Mouse (Mus musculus): ENCODE data around the gene Rarres2.
"Not testable (repeated sequence)": the region's sequence is repeated elsewhere in the genome, so short reads cannot be mapped to it uniquely, and the experiment has no call there.

Gene Rarres2

DNA sequence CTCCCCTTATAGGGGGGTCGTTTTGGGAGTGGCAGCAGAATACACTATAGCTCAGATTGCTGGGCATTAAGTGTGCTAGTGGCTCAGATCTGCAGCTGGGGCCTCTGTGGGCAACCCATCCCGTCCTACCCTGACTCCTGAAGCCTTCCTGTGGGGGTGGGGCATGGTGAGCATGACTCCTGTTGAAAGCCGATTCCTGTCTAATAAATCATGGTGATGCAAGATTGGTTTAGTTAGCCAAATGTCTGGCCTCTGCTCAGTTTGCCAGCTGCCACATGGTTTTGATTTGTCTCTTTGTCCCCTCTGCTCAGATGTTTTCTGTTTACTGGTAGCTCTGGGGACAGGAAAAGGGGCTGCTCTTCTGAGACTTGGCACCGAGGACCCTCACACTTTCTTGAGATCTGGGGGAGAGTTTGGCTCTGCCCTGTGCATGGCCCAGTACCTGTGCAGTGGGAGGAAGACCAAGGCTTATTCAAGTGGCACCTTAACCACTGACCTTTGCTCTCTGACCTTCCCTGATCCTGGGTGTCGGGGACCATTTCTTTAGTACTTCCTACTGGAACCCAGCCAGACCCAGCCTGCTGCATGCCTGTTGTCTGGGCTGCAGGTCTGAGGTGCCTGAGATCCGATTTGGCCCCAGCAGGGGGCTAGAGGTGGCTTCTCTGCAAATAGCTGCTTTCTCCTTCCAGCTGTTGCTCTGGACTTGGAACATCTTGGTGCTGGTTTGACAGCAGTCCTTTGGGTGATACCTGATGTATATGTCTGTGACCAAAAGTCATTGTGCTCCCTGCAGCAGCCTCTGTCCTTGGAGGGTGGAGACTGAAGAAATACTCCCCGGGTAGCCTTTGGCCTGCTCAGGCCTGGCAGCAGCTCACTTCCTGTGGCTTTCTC is 30.8 kb downstream of the Rarres2 start:
- DNase-seq (ENCODE audit: low read depth, low spot score), result no peak

DNA sequence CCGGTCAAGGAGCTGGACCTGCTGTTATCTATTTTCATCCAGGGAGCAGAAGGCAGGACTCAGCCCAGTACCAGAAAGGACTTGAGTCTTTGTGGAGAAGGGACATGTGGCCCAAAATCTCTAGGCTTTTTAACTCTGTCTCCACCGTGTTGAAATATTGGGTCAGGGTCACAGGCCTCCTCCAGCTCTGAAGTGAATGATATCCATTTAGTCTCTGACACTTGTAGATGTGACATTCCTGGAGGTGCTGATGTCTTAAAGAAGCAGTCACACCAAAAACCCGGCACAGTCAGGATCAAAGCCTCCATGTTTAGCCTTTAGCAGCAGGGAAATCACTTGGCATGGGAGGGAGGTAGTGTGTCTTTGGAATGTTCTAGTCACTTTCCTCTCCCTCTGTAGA is 31.9 kb downstream of the Rarres2 start:
- no peak for DNase-seq (ENCODE audit: low read depth, low spot score)

DNA sequence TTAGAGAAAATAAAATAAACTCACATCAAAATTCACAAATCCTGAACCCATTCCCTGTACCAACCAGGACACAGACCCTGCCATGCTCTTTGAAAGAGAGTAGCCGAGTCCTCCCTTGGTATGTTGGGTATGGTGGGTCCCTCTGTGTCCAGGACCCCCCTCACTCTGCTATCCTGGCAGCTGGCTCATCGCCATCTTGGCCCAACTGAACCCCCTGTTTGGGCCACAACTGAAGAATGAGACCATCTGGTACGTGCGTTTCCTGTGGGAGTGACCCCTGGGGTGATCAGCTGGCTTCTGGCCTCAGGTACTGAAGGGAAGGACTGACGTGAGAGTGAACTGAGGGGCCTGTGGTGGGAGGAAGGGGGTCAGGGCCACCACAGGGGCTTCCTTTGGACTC is 32.7 kb downstream of the Rarres2 start:
- DNase-seq (ENCODE audit: low read depth, low spot score), result no peak

DNA sequence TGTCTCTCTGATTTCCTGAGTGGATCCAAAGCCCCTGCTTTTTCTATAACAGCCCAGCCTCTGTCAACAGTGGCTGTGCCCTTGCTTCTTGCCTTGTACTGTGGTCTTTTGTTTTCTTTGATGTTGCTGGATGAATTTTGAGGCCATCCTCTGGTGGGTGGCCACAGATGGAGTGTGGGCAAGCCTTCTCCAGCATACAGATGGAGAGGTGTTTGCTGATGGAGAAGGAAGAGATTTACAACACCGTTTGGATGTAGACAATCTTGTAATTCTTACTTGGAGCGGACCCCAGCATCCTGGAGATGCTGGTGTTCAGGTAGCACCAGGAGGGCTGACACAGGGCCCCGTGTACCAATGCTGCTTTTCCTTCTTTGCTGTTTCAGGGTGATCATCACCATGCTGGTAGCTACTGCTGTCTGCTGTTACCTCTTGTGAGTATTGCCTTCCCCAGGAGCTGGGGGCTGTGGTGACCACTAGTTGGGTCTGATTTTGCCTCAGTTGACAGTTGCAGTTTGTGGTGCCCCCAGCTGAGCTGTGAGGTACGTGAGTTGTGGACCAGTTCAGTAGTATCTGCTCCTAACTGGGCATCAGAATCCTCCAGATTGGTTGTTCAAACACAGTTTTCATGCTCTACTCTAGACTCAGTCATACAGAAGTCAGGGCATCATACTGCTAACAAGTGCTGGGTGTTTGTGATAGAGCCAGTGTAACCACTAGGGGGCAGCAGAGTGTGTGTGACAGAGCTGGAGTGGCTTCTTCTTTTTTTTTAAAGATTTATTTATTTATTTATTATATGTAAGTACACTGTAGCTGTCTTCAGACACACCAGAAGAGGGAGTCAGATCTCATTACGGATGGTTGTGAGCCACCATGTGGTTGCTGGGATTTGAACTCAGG is 33.5 kb downstream of the Rarres2 start:
- DNase-seq (ENCODE audit: low read depth, low spot score), result peak; percentile 83

DNA sequence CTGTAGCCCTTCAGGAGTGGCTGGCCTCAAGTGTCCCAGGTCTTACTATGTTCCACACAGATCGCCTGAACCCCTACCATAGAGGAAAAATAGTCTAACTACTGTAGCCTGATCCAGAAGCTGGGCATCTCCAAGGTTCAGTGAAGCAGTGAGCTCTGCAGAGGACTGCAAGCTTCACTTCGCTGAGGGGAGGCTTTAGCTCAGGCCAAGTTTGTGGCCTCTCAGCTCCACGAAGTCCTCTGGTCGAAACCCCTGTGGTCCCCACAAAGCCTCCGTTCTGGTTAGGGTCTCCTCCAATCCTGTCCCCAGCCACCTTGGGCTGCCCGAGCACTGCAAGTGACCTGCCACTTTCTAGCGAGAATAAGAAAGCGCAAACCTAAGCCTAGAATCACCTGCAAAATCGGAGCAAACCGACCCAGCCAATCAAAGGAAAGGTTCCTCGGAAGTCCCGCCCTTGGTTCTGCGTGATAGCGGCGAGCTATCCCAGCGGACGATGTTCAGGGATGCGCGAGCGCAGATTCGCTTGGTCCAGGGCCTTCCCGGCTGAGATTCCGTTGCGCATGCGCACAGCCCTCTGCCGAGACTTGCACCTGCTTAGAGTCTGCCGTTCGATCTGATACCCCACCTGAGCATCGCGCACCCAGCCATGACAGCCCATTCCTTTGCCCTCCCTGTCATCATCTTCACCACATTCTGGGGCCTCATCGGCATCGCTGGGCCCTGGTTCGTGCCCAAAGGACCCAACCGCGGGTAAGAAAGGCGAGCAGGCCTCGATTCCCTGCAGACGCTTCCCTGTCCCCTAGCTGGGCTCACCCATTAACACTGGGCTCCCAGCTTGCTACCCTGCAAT is 35.3 kb downstream of the Rarres2 start, which contains the start of gene Atp6v0e2:
Gene Atp6v0e2, plus strand, starts transcription at position 511 of the 850 bp plus-strand sequence.
- peak; percentile 95 for DNase-seq (ENCODE audit: low read depth, low spot score)

DNA sequence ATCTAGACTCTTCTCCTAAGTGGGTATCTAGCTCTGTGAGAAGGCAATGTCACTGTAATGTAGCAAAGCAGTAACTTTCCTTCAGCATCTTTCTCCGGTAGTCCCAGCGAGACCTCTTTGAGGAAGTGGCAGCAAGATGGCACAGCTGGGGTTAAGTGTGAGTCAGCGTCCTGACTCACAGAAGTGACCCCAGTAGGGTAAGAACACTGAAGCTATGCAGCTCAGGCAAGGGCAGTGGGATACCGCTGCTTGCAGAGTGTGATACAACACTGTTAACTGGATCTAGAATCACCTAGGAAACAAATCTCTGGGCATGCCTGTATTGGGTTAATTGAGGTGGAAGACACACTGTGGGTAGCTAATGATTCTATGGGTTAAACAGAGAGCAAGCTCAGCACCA is 36.5 kb downstream of the Rarres2 start:
- DNase-seq (ENCODE audit: low read depth, low spot score), result no peak

DNA sequence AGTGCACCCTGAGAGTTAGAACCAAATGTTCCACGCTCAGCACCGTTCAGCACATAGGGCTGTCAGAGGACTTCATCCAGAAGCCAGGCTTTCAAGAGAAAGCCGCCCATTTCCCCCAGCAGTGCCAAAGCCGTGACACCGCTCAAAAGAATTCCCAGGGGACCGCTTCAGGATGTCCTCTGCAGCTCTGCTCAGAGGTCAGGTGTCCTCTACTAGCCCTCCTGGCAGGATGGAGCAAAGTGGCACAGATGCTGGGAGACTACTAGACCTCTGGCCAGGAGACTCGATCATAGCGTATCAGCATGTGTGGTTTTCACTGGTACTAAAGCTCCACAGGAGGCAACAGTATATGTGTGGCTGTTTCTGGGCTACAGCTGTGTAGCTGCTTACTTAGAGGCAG is 37.7 kb downstream of the Rarres2 start:
- no peak for DNase-seq (ENCODE audit: low read depth, low spot score)

DNA sequence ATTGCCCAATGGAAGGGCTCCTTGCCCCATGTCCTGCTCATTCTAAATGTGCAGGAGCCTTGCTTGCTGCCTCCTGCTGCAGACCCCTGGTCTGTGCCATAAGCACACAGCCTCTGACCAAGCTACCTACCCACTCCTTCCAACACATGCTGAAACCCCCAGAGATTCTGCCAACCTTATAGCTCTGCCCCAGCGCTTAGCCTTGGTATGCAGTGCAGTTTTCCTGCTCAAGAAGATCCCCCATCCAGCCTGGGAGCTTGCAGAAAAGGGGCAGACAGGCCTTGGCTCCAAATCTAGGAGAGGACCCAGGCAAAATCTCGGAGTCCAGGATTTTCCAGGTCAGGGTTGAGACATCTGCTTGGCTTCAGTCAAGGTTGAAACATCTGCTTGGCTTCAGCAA is 39.1 kb downstream of the Rarres2 start:
- DNase-seq (ENCODE audit: low read depth, low spot score), result no peak

DNA sequence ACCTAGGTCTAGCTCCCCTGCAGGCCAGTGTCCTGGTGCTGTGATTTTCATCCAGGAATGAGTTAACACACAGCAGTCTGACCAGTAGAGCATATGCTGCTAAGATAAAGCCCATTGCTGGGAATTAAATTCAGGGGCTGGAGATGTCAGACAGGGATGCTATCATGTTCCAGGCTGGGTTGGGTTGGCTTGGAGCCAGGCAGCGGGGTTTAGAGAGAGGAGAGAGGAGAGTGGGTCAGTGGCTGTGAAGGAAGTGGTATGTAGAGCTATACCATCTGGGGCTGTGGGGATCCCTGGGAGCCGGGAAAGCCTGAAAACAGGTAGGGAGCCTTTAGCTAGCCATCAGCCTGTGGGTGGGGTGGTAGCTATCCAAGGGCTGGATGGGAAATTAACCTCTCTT is 41.7 kb downstream of the Rarres2 start:
- DNase-seq (ENCODE audit: low read depth, low spot score), result no peak

DNA sequence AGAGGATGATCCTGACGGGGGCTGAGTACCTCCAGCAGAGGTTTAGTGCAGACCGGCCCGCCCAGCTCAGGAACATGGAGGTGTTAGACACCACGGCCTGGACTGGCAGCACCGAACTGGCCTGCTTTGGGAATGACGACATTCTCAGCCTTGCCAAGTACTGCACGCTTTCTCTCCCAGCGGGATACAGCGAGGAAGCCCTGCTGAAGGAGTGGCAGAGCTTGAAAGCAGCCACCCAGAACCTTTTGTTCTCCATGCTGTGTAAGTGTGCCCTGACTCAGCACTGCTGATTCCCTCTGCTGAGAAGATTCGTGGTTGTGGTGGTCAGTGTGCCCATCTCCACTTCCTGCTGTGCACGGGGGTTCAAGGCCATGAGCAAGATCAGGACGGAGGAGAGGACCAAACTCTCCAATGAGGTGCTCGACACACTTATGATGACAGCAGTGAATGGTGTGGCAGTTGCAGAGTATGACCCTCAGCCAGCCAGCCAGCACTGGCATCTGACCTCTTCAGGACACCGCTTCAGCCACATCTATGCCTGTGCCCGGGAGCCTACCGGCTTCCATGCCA is 42.6 kb downstream of the Rarres2 start:
- DNase-seq (ENCODE audit: low read depth, low spot score), result peak; percentile 38

DNA sequence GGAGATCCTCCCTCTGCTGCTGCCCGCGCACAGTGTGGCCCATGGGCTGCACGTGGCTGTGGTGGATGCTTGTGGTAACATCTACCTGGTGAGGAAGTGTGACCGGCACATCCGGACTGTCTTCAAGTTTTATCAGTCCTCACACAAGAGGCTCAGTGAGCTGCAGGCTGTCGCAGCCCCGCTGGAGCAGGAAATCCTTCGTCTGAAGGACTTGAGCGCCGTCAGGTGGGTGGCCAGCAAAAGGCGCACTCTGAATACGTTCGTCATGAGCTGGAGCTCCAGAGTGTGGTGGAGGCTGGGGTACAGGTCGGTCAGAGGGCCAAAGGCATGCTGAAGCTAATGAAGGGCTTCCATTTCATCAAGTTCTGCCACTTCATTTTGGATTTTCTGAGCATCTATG is 43.3 kb downstream of the Rarres2 start:
- DNase-seq (ENCODE audit: low read depth, low spot score), result peak; percentile 42

DNA sequence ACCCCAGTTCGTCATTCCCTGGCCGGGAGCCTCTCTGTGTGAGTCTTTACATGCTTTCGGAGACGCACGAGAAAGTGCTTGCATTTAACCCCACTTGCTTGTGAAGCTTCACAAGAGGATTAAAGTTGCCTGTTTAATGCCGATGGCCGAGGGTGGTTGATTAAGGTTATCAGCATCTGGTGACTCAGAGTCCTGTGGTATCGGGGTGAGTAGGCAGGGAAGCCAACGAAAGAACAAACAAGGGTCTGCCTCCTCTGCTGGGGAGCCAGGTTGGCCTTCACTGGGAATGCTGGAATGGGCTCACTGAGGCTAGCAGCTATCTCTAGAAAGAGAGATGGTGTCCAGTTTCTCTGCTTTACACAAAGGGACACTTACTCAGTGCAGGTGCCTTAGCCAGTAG is 44.7 kb downstream of the Rarres2 start:
- DNase-seq (ENCODE audit: low read depth, low spot score), result no peak

DNA sequence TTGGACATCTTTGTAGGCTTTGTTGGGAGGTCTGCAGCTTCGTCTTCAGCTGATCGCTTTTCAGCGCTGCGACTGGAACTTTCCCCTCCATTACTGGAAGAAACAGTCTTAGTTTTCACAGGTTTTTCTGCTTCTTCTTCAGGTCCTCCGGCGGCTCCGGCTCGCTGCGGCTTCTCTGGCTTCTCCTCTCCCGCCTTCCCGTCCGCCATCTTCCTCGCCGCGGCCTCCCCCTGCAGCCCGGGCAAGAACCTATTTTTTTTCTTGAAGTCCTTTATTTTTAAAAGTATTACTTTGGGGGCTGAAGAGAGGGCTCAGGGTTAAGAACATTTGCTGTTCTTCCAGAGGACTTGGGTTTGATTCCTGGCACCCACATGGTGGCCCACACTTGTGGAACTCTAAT is 47.7 kb downstream of the Rarres2 start:
- not testable (repeated sequence) for DNase-seq (ENCODE audit: low read depth, low spot score)
